Mouse (Mus musculus) forebrain, embryonic 15.5 days (tissue): ENCODE measurements around the gene Rnf151. TPM values are rescaled to one million over a fixed set of nuclear protein-coding genes. Genes with fewer than 3 reads are reported as not detected.
"Not testable (repeated sequence)": the region's sequence is repeated elsewhere in the genome, so short reads cannot be mapped to it uniquely, and the experiment has no call there.

Experiments used
- ATAC-seq: fragments of 200-750 bp; cut with Nextera tagmentation; replicated peaks from 2 replicates; pipeline ENCODE4 v1.8.0; 2017; ENCODE audit warnings: mild to moderate bottlenecking, moderate TSS enrichment, moderate library complexity
- H3K27ac ChIP-seq: fragments of 300-500 bp; sonication (generic); replicated peaks from 2 replicates; pipeline ENCODE4 v1.5.1; 2015; ENCODE audit warnings: mild to moderate bottlenecking, inconsistent platforms
- H3K27me3 ChIP-seq: fragments of 300-500 bp; sonication (generic); 2 replicates; pipeline ENCODE4 v1.6.1; 2015; ENCODE audit warnings: inconsistent platforms
- H3K36me3 ChIP-seq: fragments of 300-500 bp; sonication (generic); 2 replicates; pipeline ENCODE4 v1.6.1; 2015; ENCODE audit warnings: mild to moderate bottlenecking, inconsistent platforms
- H3K4me1 ChIP-seq: fragments of 300-500 bp; sonication (generic); 2 replicates; pipeline ENCODE4 v1.6.1; 2015; ENCODE audit warnings: inconsistent platforms
- H3K4me2 ChIP-seq: fragments of 300-500 bp; sonication (generic); replicated peaks from 2 replicates; pipeline ENCODE4 v1.6.1; 2015; ENCODE audit warnings: mild to moderate bottlenecking, inconsistent platforms
- H3K4me3 ChIP-seq: fragments of 300-500 bp; sonication (generic); 2 replicates; pipeline ENCODE4 v1.5.1; 2015; ENCODE audit warnings: mild to moderate bottlenecking, inconsistent platforms
- H3K9ac ChIP-seq: fragments of 300-500 bp; sonication (generic); replicated peaks from 2 replicates; pipeline ENCODE4 v1.6.1; 2015; ENCODE audit warnings: mild to moderate bottlenecking, inconsistent platforms
- H3K9me3 ChIP-seq: fragments of 300-500 bp; sonication (generic); 2 replicates; pipeline ENCODE4 v1.6.1; 2016; ENCODE audit warnings: inconsistent platforms
- WGBS: fragments of 180-500 bp; shearing (Covaris S2); methylation state at CpG from one replicate; pipeline ENCODE4 v1.1.7; 2015; ENCODE audit warnings: mixed read lengths; 5-methylcytosine and 5-hydroxymethylcytosine counted together
- polyA plus RNA-seq: library from polyadenylated mRNA; unstranded; fragments of >200 nt; fragmentation: Nextera tagmentation; extraction: Ambion mirVana; gene quantifications from 2 replicates; pipeline ENCODE4 v1.2.1, GENCODE M21; 2015

The Rnf151 gene
- polyA plus RNA-seq, 1 experiment from 2014 or later, result not detected

- no peak for ATAC-seq
- H3K9me3 ChIP-seq, result no peaks in the 10 kb centered on the region
- no peaks in the 10 kb centered on the region for H3K27me3 ChIP-seq
- H3K36me3 ChIP-seq, result no peaks in the 10 kb centered on the region
- H3K9ac ChIP-seq, result peak overlapping the region; percentile 98
- 13% methylated on average over 8 of the region's 8 CpGs for WGBS
- H3K4me1 ChIP-seq, result peaks cover 34% of the 10 kb centered on the region
- H3K4me3 ChIP-seq, result peak overlapping the region; percentile 92
- peak overlapping the region; percentile 73 for H3K4me2 ChIP-seq
- peak overlapping the region; percentile 84; the same call in 1 of the 2 replicates for H3K27ac ChIP-seq
These were observed 47.5 kb downstream of the Rnf151 start for GRCm38 (mm10) chr17:24670246-24670844.

GRCm38 (mm10) chr17:24669545-24670245 lies 48.2 kb downstream of the Rnf151 start, which contains the start of gene Zfp598:
Gene Zfp598 (plus strand): TSS chr17:24669687.
- peak; percentile 99 for ATAC-seq
- H3K4me1 ChIP-seq, result peaks cover 34% of the 10 kb centered on the region
- WGBS, result under 1% methylated on average over 69 of the region's 80 CpGs

DNA sequence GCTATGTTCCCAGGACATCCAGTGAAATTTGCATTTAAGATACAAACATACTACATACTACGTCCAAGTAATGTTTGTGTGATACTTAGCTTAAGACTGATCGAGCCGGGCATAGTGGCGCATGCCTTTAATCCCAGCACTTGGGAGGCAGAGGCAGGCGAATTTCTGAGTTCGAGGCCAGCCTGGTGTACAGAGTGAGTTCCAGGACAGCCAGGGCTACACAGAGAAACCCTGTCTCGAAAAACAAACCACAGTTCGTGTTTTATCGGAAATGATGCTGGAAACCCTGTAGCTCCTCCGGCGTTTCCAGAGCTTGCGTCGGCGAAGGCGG lies 48.7 kb downstream of the Rnf151 start:
- ATAC-seq, result peak; percentile 47
- H3K27me3 ChIP-seq, H3K36me3 ChIP-seq, H3K9me3 ChIP-seq: not testable (repeated sequence)
- peak overlapping the region; percentile 98 for H3K9ac ChIP-seq
- 11% methylated on average over 15 of the region's 15 CpGs for WGBS
- peak overlapping the region; percentile 84 for H3K27ac ChIP-seq
- peak overlapping the region; percentile 73 for H3K4me2 ChIP-seq
- peaks cover 31% of the 10 kb centered on the region for H3K4me1 ChIP-seq
- peak overlapping the region; percentile 92 for H3K4me3 ChIP-seq

More at GRCm38 (mm10) chr17:24669545-24670245, 48.2 kb downstream of the Rnf151 start, which contains the start of gene Zfp598:
- H3K36me3 ChIP-seq, result no peaks in the 10 kb centered on the region
- peak within 1 kb of the TSS; percentile 92 for H3K4me3 ChIP-seq
- H3K9ac ChIP-seq, result peak within 1 kb of the TSS; percentile 98
- H3K9me3 ChIP-seq, result no peaks in the 10 kb centered on the region
- H3K27ac ChIP-seq, result peak within 1 kb of the TSS; percentile 84
- no peaks in the 10 kb centered on the region for H3K27me3 ChIP-seq
- H3K4me2 ChIP-seq, result peak within 1 kb of the TSS; percentile 73

GRCm38 (mm10) chr17:24667416-24667815 lies 50.4 kb downstream of the Rnf151 start:
- H3K36me3 ChIP-seq, result no peaks in the 10 kb centered on the region
- 18% methylated on average over 6 of the region's 6 CpGs for WGBS
- ATAC-seq, result no peak

DNA sequence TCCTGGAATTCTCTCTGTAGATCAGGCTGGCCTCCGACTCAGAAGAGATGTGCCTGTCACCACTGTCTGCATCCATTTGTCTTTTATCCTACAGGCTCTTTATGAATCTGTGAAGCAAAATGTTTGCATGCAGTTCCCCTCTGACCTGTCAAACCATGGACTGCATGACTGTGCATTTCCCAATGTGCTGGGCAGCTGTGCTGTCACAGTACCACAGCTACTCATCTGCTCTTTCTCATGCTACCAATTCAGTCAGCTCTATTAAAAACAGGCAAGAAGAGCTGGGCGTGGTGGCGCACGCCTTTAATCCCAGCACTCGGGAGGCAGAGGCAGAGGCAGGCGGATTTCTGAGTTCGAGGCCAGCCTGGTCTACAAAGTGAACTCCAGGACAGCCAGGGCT lies 50.9 kb downstream of the Rnf151 start:
- not testable (repeated sequence) for H3K9me3 ChIP-seq, ATAC-seq, H3K4me3 ChIP-seq, H3K27ac ChIP-seq, H3K27me3 ChIP-seq, H3K36me3 ChIP-seq, H3K4me2 ChIP-seq, H3K9ac ChIP-seq
- WGBS, result 64% methylated on average over 7 of the region's 7 CpGs
- H3K4me1 ChIP-seq, result peaks cover 27% of the 10 kb centered on the region

More at GRCm38 (mm10) chr17:24667416-24667815, 50.4 kb downstream of the Rnf151 start:
- H3K27me3 ChIP-seq, result no peaks in the 10 kb centered on the region
- no peak overlapping the region for H3K9ac ChIP-seq
- no peaks in the 10 kb centered on the region for H3K9me3 ChIP-seq
- no peak overlapping the region for H3K27ac ChIP-seq
- H3K4me3 ChIP-seq, result no peak overlapping the region
- peaks cover 31% of the 10 kb centered on the region for H3K4me1 ChIP-seq
- H3K4me2 ChIP-seq, result no peak overlapping the region

Other genes with a start within 250 kb of the Rnf151 start
- gene E4f1, start 247.8 kb downstream of the Rnf151 start, polyA plus RNA-seq, result 44.0 and 44.9 TPM in 2 replicates
- 51.0 and 54.0 TPM in 2 replicates for gene Pgp, start 247.7 kb downstream of the Rnf151 start, polyA plus RNA-seq
- gene Bricd5, start 244.2 kb downstream of the Rnf151 start, polyA plus RNA-seq, result 0.40 TPM in 1 of 2 replicates, not detected in the other
- gene Mlst8, start 239.0 kb downstream of the Rnf151 start, polyA plus RNA-seq, result 35.2 and 36.4 TPM in 2 replicates
- gene Caskin1, start 229.5 kb downstream of the Rnf151 start, polyA plus RNA-seq, result 25.6 and 26.4 TPM in 2 replicates
- 107 and 112 TPM in 2 replicates for gene Traf7, start 190.1 kb downstream of the Rnf151 start, polyA plus RNA-seq
- 5.7 and 6.6 TPM in 2 replicates for gene Rab26, start 183.9 kb downstream of the Rnf151 start, polyA plus RNA-seq
- 17.1 and 22.9 TPM in 2 replicates for gene Pkd1, start 168.2 kb downstream of the Rnf151 start, polyA plus RNA-seq
- 68.7 and 75.6 TPM in 2 replicates for gene Tsc2, start 85.4 kb downstream of the Rnf151 start, polyA plus RNA-seq
- 12.5 and 12.7 TPM in 2 replicates for gene Nthl1, start 85.4 kb downstream of the Rnf151 start, polyA plus RNA-seq
- 26.7 and 27.6 TPM in 2 replicates for gene Slc9a3r2, start 67.7 kb downstream of the Rnf151 start, polyA plus RNA-seq
- gene Npw, start 59.6 kb downstream of the Rnf151 start, polyA plus RNA-seq, result not detected in 2 replicates
- 19.1 and 20.9 TPM in 2 replicates for gene Zfp598, start 48.4 kb downstream of the Rnf151 start, polyA plus RNA-seq
- gene Syngr3, start 28.1 kb downstream of the Rnf151 start, polyA plus RNA-seq, result 134 and 145 TPM in 2 replicates
- 38.7 TPM in 2 replicates for gene Gfer, start 21.9 kb downstream of the Rnf151 start, polyA plus RNA-seq
- gene Noxo1, start 21.8 kb downstream of the Rnf151 start, polyA plus RNA-seq, result 1.4 and 2.0 TPM in 2 replicates
- gene Tbl3, start 10.4 kb downstream of the Rnf151 start, polyA plus RNA-seq, result 79.5 and 83.9 TPM in 2 replicates
- 816 and 846 TPM in 2 replicates for gene Rps2, start 53 bp upstream of the Rnf151 start, polyA plus RNA-seq
- gene Ndufb10, start 6.4 kb upstream of the Rnf151 start, polyA plus RNA-seq, result 249 and 261 TPM in 2 replicates
- not detected in 2 replicates for gene Rpl3l, start 9.8 kb upstream of the Rnf151 start, polyA plus RNA-seq
- gene Msrb1, start 18.6 kb upstream of the Rnf151 start, polyA plus RNA-seq, result 20.5 and 22.5 TPM in 2 replicates
- not detected in 2 replicates for gene Hs3st6, start 34.9 kb upstream of the Rnf151 start, polyA plus RNA-seq
- gene Meiob, start 86.2 kb upstream of the Rnf151 start, polyA plus RNA-seq, result not detected in 2 replicates
- 45.1 and 45.7 TPM in 2 replicates for gene Hagh, start 122.1 kb upstream of the Rnf151 start, polyA plus RNA-seq
- 16.0 and 16.8 TPM in 2 replicates for gene Fahd1, start 132.3 kb upstream of the Rnf151 start, polyA plus RNA-seq
- 0.11 TPM in 1 of 2 replicates, not detected in the other for gene Igfals, start 147.9 kb upstream of the Rnf151 start, polyA plus RNA-seq
- gene Nubp2, start 168.3 kb upstream of the Rnf151 start, polyA plus RNA-seq, result 73.2 and 74.2 TPM in 2 replicates
- gene Spsb3, start 168.6 kb upstream of the Rnf151 start, polyA plus RNA-seq, result 81.5 and 82.5 TPM in 2 replicates
- gene Eme2, start 177.0 kb upstream of the Rnf151 start, polyA plus RNA-seq, result 32.8 and 34.6 TPM in 2 replicates
- 77.6 and 82.2 TPM in 2 replicates for gene Mrps34, start 177.1 kb upstream of the Rnf151 start, polyA plus RNA-seq
- gene Nme3, start 178.4 kb upstream of the Rnf151 start, polyA plus RNA-seq, result 69.6 and 72.6 TPM in 2 replicates
- 89.4 and 90.6 TPM in 2 replicates for gene Mapk8ip3, start 218.9 kb upstream of the Rnf151 start, polyA plus RNA-seq
- 101 and 114 TPM in 2 replicates for gene Jpt2, start 242.6 kb upstream of the Rnf151 start, polyA plus RNA-seq